Mouse (Mus musculus): ENCODE results near the gene Mink1. TPM values are rescaled to one million over a fixed set of nuclear protein-coding genes. Genes with fewer than 3 reads are reported as not detected.
A peak's percentile ranks its signal among the peaks of the same experiment; 100 is the strongest.

Mink1 gene
- polyA plus RNA-seq, 1 experiment, result 99.5 TPM

DNA sequence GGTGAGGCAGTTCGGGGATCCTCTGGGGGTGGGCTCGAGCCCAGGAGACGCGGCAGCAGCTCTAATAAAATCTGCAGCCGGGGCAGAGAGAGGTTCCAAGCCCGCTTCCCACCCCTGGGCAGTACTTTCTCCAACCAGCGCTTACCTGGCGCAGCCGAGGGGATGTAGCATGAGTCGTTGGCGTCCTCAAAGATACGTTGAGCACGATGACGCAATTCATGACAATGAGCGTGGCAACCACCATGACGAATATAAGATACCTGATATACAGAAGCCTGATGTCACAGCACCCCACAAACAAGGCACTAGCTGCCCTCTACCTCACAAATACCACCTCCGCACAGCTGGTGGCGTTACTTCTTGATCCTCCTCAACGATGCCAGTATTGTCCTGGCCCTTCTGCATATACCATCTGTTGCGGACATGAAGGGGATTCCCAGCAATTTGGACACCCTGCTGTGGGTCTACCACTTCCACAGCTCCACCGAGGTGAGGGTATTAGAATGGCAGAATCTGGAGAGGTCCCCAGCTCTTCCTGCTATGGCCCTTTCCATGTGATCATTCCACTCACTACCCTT, 52.9 kb downstream of the Mink1 start, which contains the start of gene 4930544D05Rik:
Gene 4930544D05Rik, plus strand, starts transcription at position 333 of the 578 bp plus-strand sequence.
- DNase-seq (ENCODE audit: low read depth), result no peak
- TF ChIP-seq CTCF (IDR thresholded peaks at IDR 0.05; ENCODE audit: borderline replicate concordance, extremely low read depth, insufficient read depth, insufficient read length) (no peak), POLR2A (IDR thresholded peaks at IDR 0.05; ENCODE audit: borderline replicate concordance, extremely low read depth, insufficient read depth, insufficient read length, poor library complexity, severe bottlenecking) (no peak)

DNA sequence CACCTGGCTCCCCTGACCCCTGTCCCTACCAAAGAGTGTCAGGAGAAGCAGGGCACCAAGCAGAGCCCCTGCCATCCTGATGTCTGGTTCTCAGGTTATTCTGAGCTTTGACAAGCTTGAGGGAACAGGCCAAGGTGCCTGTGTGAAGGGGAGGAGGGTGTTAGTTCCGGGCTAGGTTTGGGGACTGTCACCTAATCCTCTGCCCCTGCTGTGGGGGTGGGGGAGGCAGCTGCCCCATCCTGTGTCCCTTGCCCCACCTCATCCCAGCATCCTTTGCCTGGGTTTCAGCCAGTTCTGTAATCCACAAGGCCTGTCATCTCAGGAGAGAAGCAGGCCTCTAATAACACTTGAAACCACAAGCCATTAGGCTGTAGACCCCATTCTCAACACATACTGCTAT, 56.4 kb downstream of the Mink1 start, which contains the start of gene Chrne:
Gene Chrne, minus strand, starts transcription at position 116 of the 400 bp plus-strand sequence.
- DNase-seq (ENCODE audit: low read depth), result no peak
- no peak for TF ChIP-seq POLR2A (IDR thresholded peaks at IDR 0.05; ENCODE audit: borderline replicate concordance, extremely low read depth, insufficient read depth, insufficient read length, poor library complexity, severe bottlenecking)
- no peak for TF ChIP-seq CTCF (IDR thresholded peaks at IDR 0.05; ENCODE audit: borderline replicate concordance, extremely low read depth, insufficient read depth, insufficient read length)

DNA sequence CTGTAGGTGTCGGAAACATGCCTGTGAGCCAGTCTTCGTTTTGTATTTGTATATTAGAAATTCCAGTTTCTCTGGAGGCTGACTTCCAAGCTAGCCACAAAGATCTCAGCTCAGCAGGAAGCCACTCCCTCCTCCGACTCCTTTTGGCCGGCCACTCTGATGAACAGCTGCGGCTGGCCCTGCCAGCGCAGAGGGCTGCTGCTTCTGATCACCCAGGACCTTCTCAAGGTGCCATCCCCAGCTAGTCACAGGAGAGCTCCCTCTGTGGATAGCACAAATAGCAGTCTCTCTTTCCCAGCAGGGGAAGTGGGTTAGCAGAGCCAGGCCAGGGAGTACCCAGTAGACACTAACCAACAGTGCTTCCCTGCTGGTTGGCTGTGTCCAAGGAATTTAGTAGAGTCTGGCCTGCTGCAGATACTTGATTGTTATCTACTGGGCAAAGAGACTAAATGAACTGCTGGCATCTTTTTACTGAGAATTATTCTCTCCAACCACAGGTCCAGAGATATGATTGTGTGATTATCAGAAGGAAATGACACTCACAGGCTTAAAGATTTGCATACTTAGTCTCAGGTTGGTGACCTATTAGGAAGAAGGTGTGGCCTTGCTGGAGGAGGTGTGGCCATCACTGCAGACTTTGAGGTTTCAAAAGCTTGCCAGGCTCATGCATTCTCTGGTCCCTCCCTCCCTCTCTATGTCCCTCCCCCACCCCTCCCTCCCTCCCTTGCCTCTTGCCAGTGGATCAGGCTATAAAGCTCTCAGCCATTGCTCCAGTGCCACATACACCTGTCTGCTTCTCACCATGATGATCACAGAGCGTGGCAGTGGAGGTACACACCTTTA, 59.5 kb downstream of the Mink1 start:
- TF ChIP-seq POLR2A (IDR thresholded peaks at IDR 0.05; ENCODE audit: borderline replicate concordance, extremely low read depth, insufficient read depth, insufficient read length, poor library complexity, severe bottlenecking), result no peak
- no peak for TF ChIP-seq CTCF (IDR thresholded peaks at IDR 0.05; ENCODE audit: borderline replicate concordance, extremely low read depth, insufficient read depth, insufficient read length)
- no peak for DNase-seq (ENCODE audit: low read depth)

DNA sequence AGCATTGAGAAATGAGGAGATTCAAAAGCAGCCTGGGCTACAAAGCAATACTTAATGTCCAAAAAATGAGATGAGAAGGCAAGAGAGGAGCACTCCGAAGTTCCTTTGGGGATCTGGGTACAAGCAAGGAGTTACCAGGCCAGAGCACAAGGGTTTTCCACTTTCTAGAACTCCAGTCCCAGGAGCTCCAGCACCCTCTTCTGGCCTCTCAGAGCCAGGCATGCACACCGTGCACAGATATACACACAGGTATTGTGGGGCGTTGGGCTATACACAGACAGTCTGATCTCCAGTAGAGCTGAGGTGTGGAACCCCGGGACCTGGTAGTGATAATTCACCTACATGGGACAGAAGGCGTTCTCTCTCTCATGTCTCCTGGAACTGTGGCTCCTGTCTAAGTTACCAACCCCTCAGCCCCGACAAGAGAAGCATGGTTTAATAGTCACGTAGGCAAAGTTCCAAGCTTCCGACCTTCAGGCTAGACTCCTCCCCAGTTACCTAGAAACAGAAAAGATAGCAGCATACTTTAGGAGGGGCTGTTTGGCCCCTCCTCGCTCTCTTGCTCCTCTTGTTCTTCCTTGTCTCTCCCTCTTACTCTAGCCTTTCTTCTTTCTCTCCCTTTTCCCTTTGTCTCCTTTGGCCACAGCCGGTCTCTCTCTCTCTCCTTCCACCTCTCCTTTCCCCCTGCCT, 60.5 kb downstream of the Mink1 start:
- TF ChIP-seq CTCF (IDR thresholded peaks at IDR 0.05; ENCODE audit: borderline replicate concordance, extremely low read depth, insufficient read depth, insufficient read length) (peak; percentile 18; the same call in 1 of the 2 replicates), POLR2A (IDR thresholded peaks at IDR 0.05; ENCODE audit: borderline replicate concordance, extremely low read depth, insufficient read depth, insufficient read length, poor library complexity, severe bottlenecking) (no peak)
- no peak for DNase-seq (ENCODE audit: low read depth)

DNA sequence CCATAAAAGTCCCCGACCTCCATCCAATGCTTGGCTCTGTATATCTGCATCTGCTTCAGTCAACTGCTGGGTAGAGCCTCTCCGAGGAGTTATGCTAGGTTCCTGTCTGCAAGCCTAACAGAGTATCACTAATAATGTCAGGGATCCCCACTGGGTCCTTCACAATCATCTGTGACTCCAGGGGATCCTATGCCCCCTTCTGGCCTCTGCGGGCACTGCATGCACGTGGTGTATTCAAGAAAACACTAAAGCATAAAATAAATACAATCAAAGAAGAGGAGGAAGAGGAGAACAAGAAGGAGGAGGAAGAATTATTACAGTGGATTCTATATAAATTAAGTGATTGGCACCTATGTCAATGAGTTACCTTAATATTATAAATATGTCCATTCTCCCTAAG, 62.8 kb downstream of the Mink1 start:
- TF ChIP-seq POLR2A (IDR thresholded peaks at IDR 0.05; ENCODE audit: borderline replicate concordance, extremely low read depth, insufficient read depth, insufficient read length, poor library complexity, severe bottlenecking), result no peak
- TF ChIP-seq CTCF (IDR thresholded peaks at IDR 0.05; ENCODE audit: borderline replicate concordance, extremely low read depth, insufficient read depth, insufficient read length), result peak; percentile 68; the same call in 1 of the 2 replicates
- peak; percentile 47 for DNase-seq (ENCODE audit: low read depth)

DNA sequence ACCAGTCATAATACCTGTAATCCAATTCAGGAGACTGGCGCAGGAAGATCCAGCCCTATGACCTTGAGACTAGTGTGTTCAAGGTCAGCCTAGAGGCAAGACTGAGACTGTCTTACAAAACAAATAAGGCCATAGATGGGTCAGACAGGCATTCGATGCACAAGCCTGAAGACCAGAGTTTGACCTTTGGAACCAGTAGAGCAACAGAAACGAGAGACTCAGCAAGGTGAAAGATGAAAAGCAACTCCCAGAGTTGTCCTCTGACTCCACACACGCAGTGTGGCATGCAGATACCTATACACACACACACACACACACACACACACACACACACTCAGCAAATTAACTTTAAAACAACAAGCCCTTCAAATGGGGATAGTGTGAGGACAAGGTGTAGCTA, 64.2 kb downstream of the Mink1 start:
- TF ChIP-seq POLR2A (IDR thresholded peaks at IDR 0.05; ENCODE audit: borderline replicate concordance, extremely low read depth, insufficient read depth, insufficient read length, poor library complexity, severe bottlenecking) (no peak), CTCF (IDR thresholded peaks at IDR 0.05; ENCODE audit: borderline replicate concordance, extremely low read depth, insufficient read depth, insufficient read length) (no peak)
- DNase-seq (ENCODE audit: low read depth), result no peak

DNA sequence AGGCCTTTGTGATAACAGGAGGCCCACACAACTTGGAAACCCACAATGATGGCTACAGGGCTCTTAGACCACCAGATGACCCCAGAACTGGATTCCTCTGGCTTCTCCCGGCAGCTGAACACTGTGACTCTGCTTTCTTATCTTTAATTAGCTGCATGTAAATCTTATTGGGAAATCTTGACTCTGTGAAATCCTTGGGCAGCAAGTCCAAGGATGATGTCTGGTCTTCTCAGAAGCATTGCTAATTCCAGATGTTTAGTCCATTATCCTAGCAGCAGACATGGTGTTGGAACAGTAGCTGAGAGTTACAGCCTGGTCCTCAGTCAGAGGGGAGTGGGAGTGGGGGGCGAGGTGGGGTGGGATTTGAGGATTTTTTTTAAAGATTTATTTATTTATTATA, 65.8 kb downstream of the Mink1 start:
- TF ChIP-seq CTCF (IDR thresholded peaks at IDR 0.05; ENCODE audit: borderline replicate concordance, extremely low read depth, insufficient read depth, insufficient read length), result no peak
- TF ChIP-seq POLR2A (IDR thresholded peaks at IDR 0.05; ENCODE audit: borderline replicate concordance, extremely low read depth, insufficient read depth, insufficient read length, poor library complexity, severe bottlenecking), result no peak
- no peak for DNase-seq (ENCODE audit: low read depth)

DNA sequence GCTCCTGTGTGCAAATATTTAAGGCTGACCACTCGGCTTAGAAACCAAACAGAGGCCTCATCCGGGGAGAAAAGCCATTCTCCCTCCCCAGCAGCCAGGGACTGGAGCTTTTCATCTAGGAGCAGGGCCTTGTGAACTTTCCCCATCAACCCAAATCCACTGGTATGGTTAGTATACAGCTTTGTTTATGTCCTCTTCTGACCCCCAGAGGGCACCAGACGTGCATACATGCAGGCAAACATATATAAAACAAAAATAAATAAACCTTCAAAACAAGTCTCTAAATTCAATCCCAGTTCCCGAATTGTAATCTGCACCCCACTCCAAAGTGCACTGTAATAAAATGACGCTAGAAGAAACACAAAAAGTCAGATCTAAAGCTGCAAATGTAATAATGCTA, 66.9 kb downstream of the Mink1 start:
- DNase-seq (ENCODE audit: low read depth), result peak; percentile 52
- TF ChIP-seq CTCF (IDR thresholded peaks at IDR 0.05; ENCODE audit: borderline replicate concordance, extremely low read depth, insufficient read depth, insufficient read length), result peak; percentile 40; the same call in 1 of the 2 replicates
- no peak for TF ChIP-seq POLR2A (IDR thresholded peaks at IDR 0.05; ENCODE audit: borderline replicate concordance, extremely low read depth, insufficient read depth, insufficient read length, poor library complexity, severe bottlenecking)

DNA sequence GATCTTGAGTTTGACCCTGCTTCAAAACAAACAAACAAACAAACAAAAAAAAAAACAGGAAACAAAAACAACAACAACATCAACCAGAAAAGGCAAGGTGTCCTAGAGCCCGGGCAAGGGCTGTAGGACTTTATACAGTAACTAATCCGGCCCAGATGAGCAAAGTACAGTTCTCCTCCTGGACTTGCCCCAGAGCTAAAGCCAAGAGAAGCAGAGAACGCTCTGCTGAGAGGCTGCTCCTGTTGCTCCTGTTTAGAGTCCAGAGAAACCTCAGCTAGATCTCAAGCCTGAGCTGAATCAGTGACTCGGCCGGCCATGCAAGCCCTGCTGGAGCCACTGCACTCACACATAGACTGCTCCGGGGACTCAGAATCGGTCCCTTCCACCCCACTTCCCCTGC, 67.4 kb downstream of the Mink1 start:
- TF ChIP-seq CTCF (IDR thresholded peaks at IDR 0.05; ENCODE audit: borderline replicate concordance, extremely low read depth, insufficient read depth, insufficient read length), result no peak
- TF ChIP-seq POLR2A (IDR thresholded peaks at IDR 0.05; ENCODE audit: borderline replicate concordance, extremely low read depth, insufficient read depth, insufficient read length, poor library complexity, severe bottlenecking), result no peak

DNA sequence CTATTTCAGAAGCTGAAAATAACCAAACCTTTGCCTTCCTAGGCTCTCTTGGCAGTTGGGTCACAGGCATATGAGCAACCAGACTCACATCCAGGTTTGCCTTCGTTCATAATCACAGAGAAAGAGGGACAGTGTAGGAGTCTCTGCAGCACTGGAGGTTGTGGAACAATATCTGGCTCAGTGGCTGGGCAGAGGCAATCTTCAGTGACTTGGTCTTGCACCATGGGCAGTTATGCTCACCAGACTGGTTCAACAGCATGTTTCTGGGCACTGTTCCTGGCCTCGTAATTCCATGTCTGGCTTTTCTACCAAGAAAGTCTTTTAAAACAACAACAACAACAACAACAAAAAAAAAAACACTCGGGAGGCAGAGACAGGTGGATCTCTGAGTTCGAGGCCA, 72.9 kb downstream of the Mink1 start:
- TF ChIP-seq POLR2A (IDR thresholded peaks at IDR 0.05; ENCODE audit: borderline replicate concordance, extremely low read depth, insufficient read depth, insufficient read length, poor library complexity, severe bottlenecking), result no peak
- TF ChIP-seq CTCF (IDR thresholded peaks at IDR 0.05; ENCODE audit: borderline replicate concordance, extremely low read depth, insufficient read depth, insufficient read length), result no peak
- DNase-seq (ENCODE audit: low read depth), result no peak

More for the DNA sequence above, 67.4 kb downstream of the Mink1 start:
- DNase-seq (ENCODE audit: low read depth), result no peak

DNA sequence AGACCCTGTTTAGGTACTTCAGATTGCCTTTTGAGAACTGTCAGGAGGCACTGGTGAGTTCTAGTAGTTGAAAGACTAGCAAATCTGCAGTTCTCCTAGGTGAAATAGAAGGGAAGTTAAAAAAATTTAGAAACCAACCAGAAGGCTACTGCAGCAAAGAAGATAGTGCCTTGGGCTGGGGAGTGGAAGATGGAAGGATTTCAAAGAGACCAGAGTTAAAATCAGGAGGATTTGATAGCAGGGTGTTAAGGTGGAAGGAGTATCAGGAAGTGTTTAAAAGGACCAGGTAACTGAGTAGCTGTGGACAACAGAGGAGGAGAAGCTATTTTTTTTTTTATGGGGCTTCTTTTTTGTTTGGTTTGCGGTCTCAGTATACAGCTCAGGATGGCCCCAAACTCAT, 75.1 kb downstream of the Mink1 start:
- DNase-seq (ENCODE audit: low read depth), result no peak
- TF ChIP-seq CTCF (IDR thresholded peaks at IDR 0.05; ENCODE audit: borderline replicate concordance, extremely low read depth, insufficient read depth, insufficient read length) (no peak), POLR2A (IDR thresholded peaks at IDR 0.05; ENCODE audit: borderline replicate concordance, extremely low read depth, insufficient read depth, insufficient read length, poor library complexity, severe bottlenecking) (no peak)
